Mouse (Mus musculus): ENCODE measurements at regions not wholly inside any gene's neighbourhood (a gene's known extent, or its start where the extent isn't known, plus 50 kb on each side); places are given as distances from the start of the nearest gene placed in this dataset.

GRCm38 (mm10) chr10:92625781-92626180, 96.4 kb downstream of the Nedd1 start:
- Histone ChIP-seq H3K4me1 (replicated peaks) (no peaks in the 10 kb centered on the region), H3K4me3 (replicated peaks) (no peak overlapping the region), H3K9me3 (no peaks in the 10 kb centered on the region), H3K27ac (no peak overlapping the region), H3K9ac (replicated peaks) (no peak overlapping the region), H3K27me3 (no peaks in the 10 kb centered on the region), H3K36me3 (no peaks in the 10 kb centered on the region), H3K4me2 (no peak overlapping the region)
- WGBS, result 81% methylated on average over 7 of the region's 7 CpGs
- no peak for ATAC-seq (ENCODE audit: insufficient number of reproducible peaks, insufficient read depth, low FRiP score, low TSS enrichment, low read depth)

- H3K9ac ChIP-seq (replicated peaks), result no peak overlapping the region
- ATAC-seq (ENCODE audit: insufficient number of reproducible peaks, insufficient read depth, low FRiP score, low TSS enrichment, low read depth), result no peak
- H3K36me3 ChIP-seq, result no peaks in the 10 kb centered on the region
- H3K27me3 ChIP-seq, result no peaks in the 10 kb centered on the region
- no peaks in the 10 kb centered on the region for H3K4me1 ChIP-seq (replicated peaks)
- 87% methylated on average over 5 of the region's 5 CpGs for WGBS
- no peak overlapping the region for H3K4me3 ChIP-seq (replicated peaks)
- H3K4me2 ChIP-seq, result no peak overlapping the region
- no peaks in the 10 kb centered on the region for H3K9me3 ChIP-seq
- no peak overlapping the region for H3K27ac ChIP-seq
Observed at GRCm38 (mm10) chr10:92615684-92616379, 106.4 kb downstream of the Nedd1 start.

- H3K4me2 ChIP-seq, result no peak overlapping the region
- H3K4me3 ChIP-seq (replicated peaks), result no peak overlapping the region
- no peak overlapping the region for H3K9ac ChIP-seq (replicated peaks)
- no peak overlapping the region for H3K27ac ChIP-seq
- WGBS, result 81% methylated on average over 6 of the region's 6 CpGs
- H3K36me3 ChIP-seq, result no peaks in the 10 kb centered on the region
- no peaks in the 10 kb centered on the region for H3K27me3 ChIP-seq
- H3K4me1 ChIP-seq (replicated peaks), result no peaks in the 10 kb centered on the region
- ATAC-seq (ENCODE audit: insufficient number of reproducible peaks, insufficient read depth, low FRiP score, low TSS enrichment, low read depth), result no peak
- no peaks in the 10 kb centered on the region for H3K9me3 ChIP-seq
Observed at GRCm38 (mm10) chr10:92614341-92614740, 107.9 kb downstream of the Nedd1 start.

GRCm38 (mm10) chr10:92611060-92611459, 111.2 kb downstream of the Nedd1 start:
- ATAC-seq (ENCODE audit: insufficient number of reproducible peaks, insufficient read depth, low FRiP score, low TSS enrichment, low read depth), result no peak
- H3K27me3 ChIP-seq, result peaks cover 13% of the 10 kb centered on the region

GRCm38 (mm10) chr10:92606761-92607160, 115.5 kb downstream of the Nedd1 start:
- no peak overlapping the region for H3K4me3 ChIP-seq (replicated peaks)
- H3K9ac ChIP-seq (replicated peaks), result no peak overlapping the region
- WGBS, result 52% methylated on average over 4 of the region's 4 CpGs
- peaks cover 17% of the 10 kb centered on the region for H3K4me1 ChIP-seq (replicated peaks)
- no peaks in the 10 kb centered on the region for H3K36me3 ChIP-seq
- H3K27ac ChIP-seq, result peak overlapping the region; percentile 50; the same call in 1 of the 2 replicates
- no peak overlapping the region for H3K4me2 ChIP-seq
- H3K9me3 ChIP-seq, result no peaks in the 10 kb centered on the region
- ATAC-seq (ENCODE audit: insufficient number of reproducible peaks, insufficient read depth, low FRiP score, low TSS enrichment, low read depth), result 0 out of 2 replicates have a peak, but pooled peaks have one; percentile 20
- peaks cover 21% of the 10 kb centered on the region for H3K27me3 ChIP-seq

More at GRCm38 (mm10) chr10:92611060-92611459, 111.2 kb downstream of the Nedd1 start:
- 80% methylated on average over 3 of the region's 3 CpGs for WGBS
- H3K9me3 ChIP-seq, result no peaks in the 10 kb centered on the region
- H3K9ac ChIP-seq (replicated peaks), result no peak overlapping the region
- H3K36me3 ChIP-seq, result no peaks in the 10 kb centered on the region
- peaks cover 12% of the 10 kb centered on the region for H3K4me1 ChIP-seq (replicated peaks)
- H3K27ac ChIP-seq, result no peak overlapping the region
- no peak overlapping the region for H3K4me2 ChIP-seq
- no peak overlapping the region for H3K4me3 ChIP-seq (replicated peaks)

GRCm38 (mm10) chr10:92605646-92606045, 116.6 kb downstream of the Nedd1 start:
- no peak overlapping the region for H3K9ac ChIP-seq (replicated peaks)
- 28% methylated on average over 3 of the region's 3 CpGs for WGBS
- H3K27ac ChIP-seq, result no peak overlapping the region
- H3K27me3 ChIP-seq, result peaks cover 24% of the 10 kb centered on the region
- no peak for ATAC-seq (ENCODE audit: insufficient number of reproducible peaks, insufficient read depth, low FRiP score, low TSS enrichment, low read depth)
- H3K4me1 ChIP-seq (replicated peaks), result peaks cover 17% of the 10 kb centered on the region
- H3K4me3 ChIP-seq (replicated peaks), result no peak overlapping the region
- no peaks in the 10 kb centered on the region for H3K9me3 ChIP-seq
- no peaks in the 10 kb centered on the region for H3K36me3 ChIP-seq
- H3K4me2 ChIP-seq, result no peak overlapping the region

GRCm38 (mm10) chr10:92600116-92600515, 122.1 kb downstream of the Nedd1 start:
- Histone ChIP-seq H3K36me3 (no peaks in the 10 kb centered on the region), H3K4me3 (replicated peaks) (no peak overlapping the region), H3K27me3 (peaks cover 10% of the 10 kb centered on the region), H3K9me3 (no peaks in the 10 kb centered on the region), H3K4me2 (no peak overlapping the region), H3K9ac (replicated peaks) (no peak overlapping the region), H3K27ac (no peak overlapping the region), H3K4me1 (replicated peaks) (peaks cover 16% of the 10 kb centered on the region)
- no peak for ATAC-seq (ENCODE audit: insufficient number of reproducible peaks, insufficient read depth, low FRiP score, low TSS enrichment, low read depth)
- 31% methylated on average over 4 of the region's 4 CpGs for WGBS

GRCm38 (mm10) chr10:92595496-92596355, 126.5 kb downstream of the Nedd1 start:
- no peak overlapping the region for H3K27ac ChIP-seq
- H3K9ac ChIP-seq (replicated peaks), result no peak overlapping the region
- ATAC-seq (ENCODE audit: insufficient number of reproducible peaks, insufficient read depth, low FRiP score, low TSS enrichment, low read depth), result no peak
- H3K4me1 ChIP-seq (replicated peaks), result peaks cover 19% of the 10 kb centered on the region
- H3K27me3 ChIP-seq, result no peaks in the 10 kb centered on the region; the same call in 1 of the 2 replicates
- no peak overlapping the region for H3K4me3 ChIP-seq (replicated peaks)
- H3K36me3 ChIP-seq, result no peaks in the 10 kb centered on the region
- no peak overlapping the region for H3K4me2 ChIP-seq
- no peaks in the 10 kb centered on the region for H3K9me3 ChIP-seq
- WGBS, result 21% methylated on average over 6 of the region's 6 CpGs

GRCm38 (mm10) chr10:92593947-92594460, 128.2 kb downstream of the Nedd1 start:
- no peak for ATAC-seq (ENCODE audit: insufficient number of reproducible peaks, insufficient read depth, low FRiP score, low TSS enrichment, low read depth)
- no peak overlapping the region for H3K4me2 ChIP-seq
- H3K9ac ChIP-seq (replicated peaks), result no peak overlapping the region
- H3K9me3 ChIP-seq, result no peaks in the 10 kb centered on the region
- H3K27me3 ChIP-seq, result no peaks in the 10 kb centered on the region; the same call in 1 of the 2 replicates
- H3K27ac ChIP-seq, result no peak overlapping the region
- H3K4me1 ChIP-seq (replicated peaks), result peaks cover 6% of the 10 kb centered on the region; the same call in 1 of the 2 replicates
- 65% methylated on average over 7 of the region's 7 CpGs for WGBS
- H3K4me3 ChIP-seq (replicated peaks), result no peak overlapping the region
- no peaks in the 10 kb centered on the region for H3K36me3 ChIP-seq

- no peaks in the 10 kb centered on the region for H3K27me3 ChIP-seq
- H3K9me3 ChIP-seq, result no peaks in the 10 kb centered on the region
- H3K4me3 ChIP-seq (replicated peaks), result no peak overlapping the region
- no peak for ATAC-seq (ENCODE audit: insufficient number of reproducible peaks, insufficient read depth, low FRiP score, low TSS enrichment, low read depth)
- H3K4me2 ChIP-seq, result no peak overlapping the region
- H3K4me1 ChIP-seq (replicated peaks), result no peaks in the 10 kb centered on the region; the same call in 1 of the 2 replicates
- H3K27ac ChIP-seq, result no peak overlapping the region
- no peak overlapping the region for H3K9ac ChIP-seq (replicated peaks)
- H3K36me3 ChIP-seq, result no peaks in the 10 kb centered on the region
- WGBS, result 80% methylated on average over 2 of the region's 2 CpGs
Observed at GRCm38 (mm10) chr10:92578872-92579271, 143.3 kb downstream of the Nedd1 start.

GRCm38 (mm10) chr10:92570496-92570895, 151.7 kb downstream of the Nedd1 start:
- H3K4me3 ChIP-seq (replicated peaks), result no peak overlapping the region
- ATAC-seq (ENCODE audit: insufficient number of reproducible peaks, insufficient read depth, low FRiP score, low TSS enrichment, low read depth), result no peak

More at GRCm38 (mm10) chr10:92570496-92570895, 151.7 kb downstream of the Nedd1 start:
- Histone ChIP-seq H3K4me1 (replicated peaks) (no peaks in the 10 kb centered on the region), H3K27ac (no peak overlapping the region), H3K4me2 (no peak overlapping the region), H3K36me3 (no peaks in the 10 kb centered on the region), H3K9me3 (no peaks in the 10 kb centered on the region), H3K9ac (replicated peaks) (no peak overlapping the region), H3K27me3 (0 out of 2 replicates have a peak, but pooled peaks cover 3% of the 10 kb centered on the region)

Measured in limb, embryonic 12.5 days (tissue).